37 mouse cellular contexts compared by ENCODE assay signal in the genomic region with DNA sequence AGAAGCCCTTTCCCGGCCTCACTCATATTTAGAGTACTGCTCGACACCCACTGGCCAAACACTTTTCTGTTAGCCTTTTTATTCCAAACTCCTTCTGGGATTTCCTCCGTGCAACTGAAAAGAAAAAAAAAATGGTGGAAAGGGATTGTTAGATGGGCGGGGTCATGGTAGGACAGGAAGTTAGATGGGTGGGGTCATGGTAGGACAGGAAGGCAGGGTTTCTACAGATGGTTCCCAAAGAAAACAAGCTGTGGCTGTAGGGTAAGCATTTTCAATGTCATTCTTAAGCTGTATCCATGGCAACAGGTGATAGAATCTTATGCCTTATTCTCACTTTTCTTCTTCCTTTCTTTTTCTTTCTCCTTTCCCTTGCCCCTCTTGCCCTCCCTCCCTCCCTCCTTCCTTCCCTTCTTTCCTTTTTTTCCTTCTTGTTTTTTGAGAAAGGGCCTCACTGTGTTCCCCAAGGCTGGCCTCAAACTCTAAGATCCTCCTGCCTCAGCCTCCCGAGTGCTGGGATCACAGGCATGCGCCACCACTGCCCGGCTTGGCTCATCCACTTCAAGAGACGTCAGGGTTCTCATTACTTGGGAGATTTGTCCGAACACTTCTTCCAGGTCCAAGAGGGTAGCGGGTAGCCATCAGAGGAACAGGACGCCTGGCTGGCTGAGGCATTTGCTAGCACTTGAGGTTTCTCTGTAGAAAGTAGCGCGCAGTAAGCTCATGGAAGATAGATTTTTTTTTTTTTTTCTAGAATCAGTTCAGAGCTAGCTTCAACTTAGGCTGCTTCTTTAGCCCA. TPM values are rescaled to one million over a fixed set of nuclear protein-coding genes. Genes with fewer than 3 reads are reported as not detected.
DNase-seq lines count a peak whose midpoint lies in the region; ATAC-seq and TF ChIP-seq lines count a peak whose summit lies in the region.
"Had no signal": no experiment of that assay in that cellular context is flagged by ENCODE, and none has a peak within 500 bp of the region (broad histone marks: within the 10 kb centered on the region; RNA-seq: fewer than 3 reads in every experiment).

No protein-coding gene starts in this region.

- H3K27me3 ChIP-seq in lung, postnatal 0 days (replicated peaks; ENCODE audit: insufficient read depth, low read length) = no peaks in the 10 kb centered on the region
- no peaks in the 10 kb centered on the region for H3K27me3 ChIP-seq in midbrain, embryonic 16.5 days (ENCODE audit: control insufficient read depth, insufficient read depth, low read depth, low read length)
- H3K27me3 ChIP-seq: forebrain, embryonic 13.5 days; hindbrain, embryonic 13.5 days had no signal

- H3K4me1 ChIP-seq in lung, postnatal 0 days (ENCODE audit: insufficient read depth, low read depth, low read length) = no peaks in the 10 kb centered on the region
- H3K4me1 ChIP-seq in midbrain, embryonic 16.5 days (ENCODE audit: control insufficient read depth, insufficient read depth, low read length) = no peaks in the 10 kb centered on the region
- H3K4me1 ChIP-seq: forebrain, embryonic 10.5 days; forebrain, embryonic 13.5 days; hindbrain, embryonic 10.5 days; hindbrain, embryonic 13.5 days had no signal

- no peaks in the 10 kb centered on the region for H3K36me3 ChIP-seq in lung, postnatal 0 days (ENCODE audit: insufficient read depth, low read length)
- no peaks in the 10 kb centered on the region for H3K36me3 ChIP-seq in midbrain, embryonic 16.5 days (ENCODE audit: control insufficient read depth, insufficient read depth, low read length)
- H3K36me3 ChIP-seq: forebrain, embryonic 10.5 days; hindbrain, embryonic 10.5 days; hindbrain, embryonic 13.5 days had no signal

- peak; percentile 61 for DNase-seq in heart, adult 11 months
- no peak for DNase-seq in heart, adult 18-20 months
- peak; percentile 14 for DNase-seq in lung, postnatal 0 days (ENCODE audit: low spot score)
- DNase-seq in lung, postnatal 10 days = no peak
- peak; percentile 51 for DNase-seq in ES-CJ7 (ENCODE audit: low read depth, low spot score)
- no peak for DNase-seq in adrenal gland, postnatal 36 days
- DNase-seq: adrenal gland, adult 2 months; adrenal gland, postnatal 14 days; cerebellum, adult 11-12 months; cerebellum, adult 8-10 months; cerebellum, postnatal 10 days; cerebellum, postnatal 36 days; embryo, embryonic 11 days; gastrocnemius, postnatal 10 days; gastrocnemius, postnatal 36 days; heart, adult 2 months had no signal

- H3K4me3 ChIP-seq in lung, postnatal 0 days (ENCODE audit: low read depth, low read length) = no peak overlapping the region
- H3K4me3 ChIP-seq in midbrain, embryonic 16.5 days (ENCODE audit: low read depth, low read length) = no peak overlapping the region
- H3K4me3 ChIP-seq: forebrain, embryonic 10.5 days; forebrain, embryonic 13.5 days; heart, adult 2 months; hindbrain, embryonic 10.5 days; hindbrain, embryonic 13.5 days had no signal

- no peaks in the 10 kb centered on the region for H3K9me3 ChIP-seq in lung, postnatal 0 days (ENCODE audit: low read length)
- no peaks in the 10 kb centered on the region for H3K9me3 ChIP-seq in midbrain, embryonic 16.5 days (replicated peaks; ENCODE audit: control insufficient read depth, low read length, poor library complexity, severe bottlenecking)
- H3K9me3 ChIP-seq: forebrain, embryonic 10.5 days; forebrain, embryonic 13.5 days; hindbrain, embryonic 10.5 days; hindbrain, embryonic 13.5 days had no signal

- no peak for ATAC-seq in lung, postnatal 0 days
- 0 out of 2 replicates have a peak, but pooled peaks have one; percentile 15 for ATAC-seq in granulocyte monocyte progenitor cell, adult 5-6 weeks (replicated peaks; ENCODE audit: poor library complexity, severe bottlenecking)
- ATAC-seq in midbrain, embryonic 16.5 days = no peak
- ATAC-seq: CD4-positive, CD25-positive, alpha-beta regulatory T cell, adult 4 months; forebrain, embryonic 13.5 days; forebrain, embryonic 16.5 days; hindbrain, embryonic 16.5 days; intestine, embryonic 16.5 days had no signal

- H3K27ac ChIP-seq in lung, postnatal 0 days (ENCODE audit: low read length) = no peak overlapping the region
- H3K27ac ChIP-seq in midbrain, embryonic 16.5 days (ENCODE audit: low read length) = no peak overlapping the region
- H3K27ac ChIP-seq: forebrain, embryonic 10.5 days; forebrain, embryonic 13.5 days; heart, adult 2 months; hindbrain, embryonic 10.5 days; hindbrain, embryonic 13.5 days had no signal

- no peak overlapping the region for H3K4me2 ChIP-seq in lung, postnatal 0 days (replicated peaks; ENCODE audit: low read depth, low read length)
- H3K4me2 ChIP-seq in midbrain, embryonic 16.5 days (ENCODE audit: low read length) = no peak overlapping the region
- H3K4me2 ChIP-seq: forebrain, embryonic 13.5 days; heart, embryonic 11.5 days; hindbrain, embryonic 13.5 days had no signal

- TF ChIP-seq EP300 in lung, postnatal 0 days (IDR thresholded peaks at IDR 0.05) = no peak

- 83% methylated on average over 13 of the region's 13 CpGs for WGBS in lung, postnatal 0 days
- 92% methylated on average over 13 of the region's 13 CpGs for WGBS in midbrain, embryonic 16.5 days

- no peak overlapping the region for H3K9ac ChIP-seq in lung, postnatal 0 days (replicated peaks; ENCODE audit: low read depth)
- no peak overlapping the region for H3K9ac ChIP-seq in midbrain, embryonic 16.5 days (ENCODE audit: low read depth, low read length)
- H3K9ac ChIP-seq: forebrain, embryonic 13.5 days; hindbrain, embryonic 13.5 days had no signal

- TF ChIP-seq CTCF in lung, postnatal 0 days (IDR thresholded peaks at IDR 0.05) = no peak

RNA-seq across cellular contexts. Expression of gene Urad, which starts 34.2 kb away (rescaled TPM):
- total RNA-seq in heart, adult 18-20 months (2021) = not detected
- polyA plus RNA-seq in lung, postnatal 0 days (2015; fragmentation: Nextera tagmentation; extraction: Ambion mirVana) = not detected in 2 replicates
- not detected in 2 replicates for total RNA-seq in granulocyte monocyte progenitor cell, adult 5-6 weeks (2014; fragmentation: Nextera tagmentation)
- not detected in 2 replicates for total RNA-seq in granulocyte monocyte progenitor cell, adult 5-6 weeks (2017)
- total RNA-seq in adrenal gland, postnatal 36 days (2021) = 1 to 10 TPM in 1 of 2 experiments, not detected in 1; 3.7 TPM
- not detected in 2 replicates for polyA plus RNA-seq in midbrain, embryonic 16.5 days (2015; fragmentation: Nextera tagmentation; extraction: Ambion mirVana)
- total RNA-seq: ES-E14; gastrocnemius, adult 18-20 months; gastrocnemius, postnatal 10 days; gastrocnemius, postnatal 36 days; heart, adult 2 months; heart, postnatal 25 days had no signal
- polyA plus RNA-seq: brain, embryonic 14.5 days; C2C12; CD4-positive, CD25-positive, alpha-beta regulatory T cell, adult 4 months; cortical plate, adult 2 months; embryonic facial prominence, embryonic 11.5 days; embryonic facial prominence, embryonic 14.5 days; forebrain, embryonic 10.5 days; forebrain, embryonic 13.5 days; forebrain, embryonic 16.5 days; heart, adult 2 months; heart, embryonic 11.5 days; heart, embryonic 14.5 days; heart, postnatal 0 days; hindbrain, embryonic 10.5 days; hindbrain, embryonic 13.5 days; hindbrain, embryonic 16.5 days had no signal

RNA-seq across cellular contexts. Expression of gene Flt3, which starts 43.8 kb away (rescaled TPM):
- under 1 TPM; 0.10 to 0.62 TPM for total RNA-seq in heart, adult 18-20 months (2021)
- 0.24 and 0.31 TPM in 2 replicates for polyA plus RNA-seq in lung, postnatal 0 days (2015; fragmentation: Nextera tagmentation; extraction: Ambion mirVana)
- total RNA-seq in granulocyte monocyte progenitor cell, adult 5-6 weeks (2014; fragmentation: Nextera tagmentation) = 5.3 and 12.4 TPM in 2 replicates
- 4.7 and 7.3 TPM in 2 replicates for total RNA-seq in granulocyte monocyte progenitor cell, adult 5-6 weeks (2017)
- under 1 TPM in 1 of 2 experiments, not detected in 1; 0.43 TPM for total RNA-seq in adrenal gland, postnatal 36 days (2021)
- polyA plus RNA-seq in midbrain, embryonic 16.5 days (2015; fragmentation: Nextera tagmentation; extraction: Ambion mirVana) = 1.2 TPM in 2 replicates
- polyA plus RNA-seq: forebrain, embryonic 10.5 days; heart, embryonic 14.5 days; hindbrain, embryonic 10.5 days had no signal

RNA-seq across cellular contexts. Expression of gene Cdx2, which starts 49.4 kb away (rescaled TPM):
- not detected for total RNA-seq in heart, adult 18-20 months (2021)
- not detected in 2 replicates for polyA plus RNA-seq in lung, postnatal 0 days (2015; fragmentation: Nextera tagmentation; extraction: Ambion mirVana)
- total RNA-seq in granulocyte monocyte progenitor cell, adult 5-6 weeks (2014; fragmentation: Nextera tagmentation) = not detected in 2 replicates
- not detected in 2 replicates for total RNA-seq in granulocyte monocyte progenitor cell, adult 5-6 weeks (2017)
- not detected for total RNA-seq in adrenal gland, postnatal 36 days (2021)
- polyA plus RNA-seq in midbrain, embryonic 16.5 days (2015; fragmentation: Nextera tagmentation; extraction: Ambion mirVana) = not detected in 2 replicates
- total RNA-seq: adrenal gland, adult 2 months; adrenal gland, postnatal 14 days; gastrocnemius, adult 18-20 months; gastrocnemius, postnatal 10 days; gastrocnemius, postnatal 36 days; heart, adult 2 months; heart, postnatal 25 days had no signal
- polyA plus RNA-seq: adrenal gland, adult 2 months; brain, embryonic 14.5 days; C2C12; CD4-positive, CD25-positive, alpha-beta regulatory T cell, adult 4 months; cortical plate, adult 2 months; embryonic facial prominence, embryonic 11.5 days; embryonic facial prominence, embryonic 14.5 days; forebrain, embryonic 10.5 days; forebrain, embryonic 13.5 days; forebrain, embryonic 16.5 days; heart, adult 2 months; heart, embryonic 11.5 days; heart, embryonic 14.5 days; heart, postnatal 0 days; hindbrain, embryonic 10.5 days; hindbrain, embryonic 13.5 days; hindbrain, embryonic 16.5 days had no signal

Comparison
In these comparisons a context has a peak if more than half of its experiments do, and no peak if none do; other contexts are left out.
1. DNase-seq: peak in heart, adult 11 months (single experiment), lung, postnatal 0 days (single experiment) and ES-CJ7 (single experiment); none in heart, adult 18-20 months (0 of 2), lung, postnatal 10 days (single experiment) and adrenal gland, postnatal 36 days (0 of 2).